Mouse (Mus musculus) liver, embryonic 16.5 days (tissue): ENCODE measurements around the gene Nlgn1. TPM values are rescaled to one million over a fixed set of nuclear protein-coding genes. Genes with fewer than 3 reads are reported as not detected.

Source experiments
- ATAC-seq: fragments of 200-750 bp; cut with Nextera tagmentation; 2 replicates; pipeline ENCODE4 v1.8.0; 2017; ENCODE audit warnings: low read depth, mild to moderate bottlenecking, moderate number of reproducible peaks, moderate library complexity
- H3K27ac ChIP-seq: fragments of 300-500 bp; sonication (generic); 2 replicates; pipeline ENCODE4 v1.5.1; 2014; ENCODE audit warnings: mild to moderate bottlenecking, low read length
- H3K27me3 ChIP-seq: fragments of 300-500 bp; sonication (generic); 2 replicates; pipeline ENCODE4 v1.6.1; 2014; ENCODE audit warnings: low read depth, low read length, mixed read lengths; ENCODE audit not compliant: control insufficient read depth, insufficient read depth
- H3K36me3 ChIP-seq: fragments of 300-500 bp; sonication (generic); 2 replicates; pipeline ENCODE4 v1.6.1; 2014; ENCODE audit warnings: mild to moderate bottlenecking; ENCODE audit not compliant: control insufficient read depth, insufficient read depth
- H3K4me1 ChIP-seq: fragments of 300-500 bp; sonication (generic); 2 replicates; pipeline ENCODE4 v1.6.1; 2014; ENCODE audit warnings: low read depth, low read length, mixed read lengths; ENCODE audit not compliant: control insufficient read depth
- H3K4me2 ChIP-seq: fragments of 300-500 bp; sonication (generic); 2 replicates; pipeline ENCODE4 v1.6.1; 2014; ENCODE audit warnings: low read depth, low read length, mixed read lengths
- H3K4me3 ChIP-seq: fragments of 300-500 bp; sonication (generic); 2 replicates; pipeline ENCODE4 v1.5.1; 2014; ENCODE audit warnings: low read depth, mild to moderate bottlenecking, low read length
- H3K9ac ChIP-seq: fragments of 300-500 bp; sonication (generic); 2 replicates; pipeline ENCODE4 v1.6.1; 2014; ENCODE audit warnings: low read depth, low read length
- H3K9me3 ChIP-seq: fragments of 300-500 bp; sonication (generic); replicated peaks from 2 replicates; pipeline ENCODE4 v1.6.1; 2016; ENCODE audit warnings: low read length; ENCODE audit not compliant: control insufficient read depth
- WGBS: fragments of 180-500 bp; shearing (Covaris S2); extraction: QIAGEN DNeasy Blood & Tissue Kit; methylation state at CpG from one replicate; pipeline ENCODE4 v1.1.7; 2014; ENCODE audit not compliant: insufficient replicate concordance; 5-methylcytosine and 5-hydroxymethylcytosine counted together
- polyA plus RNA-seq: library from polyadenylated mRNA; unstranded; fragments of >200 nt; fragmentation: Nextera tagmentation; extraction: Ambion mirVana; gene quantifications from 2 replicates; pipeline ENCODE4 v1.2.1, GENCODE M21; 2015

Gene Nlgn1
- polyA plus RNA-seq, 1 experiment from 2014 or later = not detected

DNA sequence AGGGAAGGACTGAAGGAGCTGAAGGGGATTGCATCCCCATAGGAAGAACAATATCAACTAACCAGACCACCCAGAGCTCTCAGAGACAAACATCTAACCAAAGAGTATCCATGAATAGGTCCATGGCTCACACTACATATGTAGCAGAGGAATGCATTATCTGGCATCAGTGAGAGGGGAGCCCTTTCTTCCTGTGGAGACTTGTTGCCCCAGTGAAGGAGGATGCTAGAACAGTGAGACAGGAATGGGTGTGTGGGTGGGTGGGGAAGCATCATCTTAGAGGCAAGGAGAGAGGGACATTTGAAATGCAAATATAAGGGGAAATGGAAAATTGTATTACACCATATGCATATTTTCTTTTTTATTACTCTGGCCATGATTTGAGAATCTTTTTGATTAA lies 473.9 kb downstream of the Nlgn1 start:
- no peak overlapping the region for H3K9ac ChIP-seq
- no peaks in the 10 kb centered on the region for H3K36me3 ChIP-seq
- H3K27me3 ChIP-seq = no peaks in the 10 kb centered on the region
- no peaks in the 10 kb centered on the region for H3K9me3 ChIP-seq
- no peaks in the 10 kb centered on the region for H3K4me1 ChIP-seq
- H3K4me3 ChIP-seq = no peak overlapping the region
- H3K27ac ChIP-seq = no peak overlapping the region
- no peak for ATAC-seq
- H3K4me2 ChIP-seq = no peak overlapping the region

DNA sequence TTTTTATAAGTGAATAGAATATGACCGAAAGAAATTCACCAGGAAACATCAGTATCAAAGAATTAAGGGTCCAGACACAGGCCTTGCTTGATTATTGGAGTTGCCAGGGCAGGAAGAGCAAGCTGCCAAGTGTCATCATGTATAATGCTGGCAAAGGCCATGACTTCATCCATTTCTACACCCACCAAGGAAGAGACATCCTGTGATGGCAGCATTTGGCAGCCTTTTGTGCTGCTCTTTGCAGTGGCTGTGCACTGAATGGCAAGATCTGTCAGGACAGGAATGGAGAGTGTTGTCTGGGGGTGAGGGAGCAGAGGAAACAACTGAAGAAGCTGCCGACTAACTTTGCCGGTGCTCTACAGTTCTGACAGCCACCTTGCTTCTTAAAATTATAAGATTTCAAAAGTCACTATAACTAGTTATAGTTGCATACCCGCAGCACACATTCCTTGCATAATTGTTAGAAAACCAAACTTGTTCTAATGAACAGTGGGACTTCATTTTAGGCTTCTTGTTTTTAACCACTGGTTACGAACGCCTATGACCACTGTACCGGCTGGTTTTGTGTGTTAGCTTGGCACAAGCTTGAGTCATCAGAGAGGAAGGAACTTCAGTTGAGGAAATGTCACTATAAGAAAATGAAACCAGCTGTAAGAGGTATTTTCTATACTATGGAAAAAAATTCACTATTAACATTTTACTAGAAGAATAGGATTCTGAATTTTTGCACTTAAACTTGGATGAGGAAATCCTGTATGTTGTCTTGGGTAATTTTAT lies 487.4 kb downstream of the Nlgn1 start:
- H3K4me1 ChIP-seq = no peaks in the 10 kb centered on the region
- no peaks in the 10 kb centered on the region for H3K9me3 ChIP-seq
- WGBS = 63% methylated on average over 7 of the region's 7 CpGs
- H3K4me2 ChIP-seq = no peak overlapping the region
- no peak for ATAC-seq
- no peak overlapping the region for H3K9ac ChIP-seq
- no peak overlapping the region for H3K27ac ChIP-seq
- H3K4me3 ChIP-seq = no peak overlapping the region
- H3K27me3 ChIP-seq = no peaks in the 10 kb centered on the region
- H3K36me3 ChIP-seq = no peaks in the 10 kb centered on the region

DNA sequence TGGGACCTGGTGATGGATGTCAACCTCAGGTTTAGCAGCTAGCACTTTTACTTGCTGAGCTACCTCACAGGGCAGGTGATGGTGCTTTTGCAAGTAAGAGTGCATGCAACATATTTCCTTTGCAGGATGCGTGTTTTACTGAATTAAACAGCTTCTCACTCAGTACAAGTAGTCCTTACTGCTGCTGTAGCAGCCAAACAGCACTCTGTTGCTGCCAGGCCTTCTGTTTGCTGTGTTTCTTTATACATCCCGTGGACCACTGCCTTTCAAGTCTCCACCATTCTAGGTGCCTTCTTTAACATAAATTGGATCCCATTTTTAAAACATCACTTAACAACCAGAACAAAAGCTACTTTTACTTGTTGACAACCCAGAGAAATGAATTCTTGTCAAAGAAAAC lies 502.0 kb downstream of the Nlgn1 start:
- no peak for ATAC-seq
- Histone ChIP-seq H3K36me3 (no peaks in the 10 kb centered on the region), H3K4me2 (no peak overlapping the region), H3K9me3 (no peaks in the 10 kb centered on the region), H3K4me3 (no peak overlapping the region), H3K27me3 (no peaks in the 10 kb centered on the region), H3K4me1 (no peaks in the 10 kb centered on the region), H3K9ac (no peak overlapping the region), H3K27ac (no peak overlapping the region)
- 41% methylated on average over 2 of the region's 2 CpGs for WGBS

DNA sequence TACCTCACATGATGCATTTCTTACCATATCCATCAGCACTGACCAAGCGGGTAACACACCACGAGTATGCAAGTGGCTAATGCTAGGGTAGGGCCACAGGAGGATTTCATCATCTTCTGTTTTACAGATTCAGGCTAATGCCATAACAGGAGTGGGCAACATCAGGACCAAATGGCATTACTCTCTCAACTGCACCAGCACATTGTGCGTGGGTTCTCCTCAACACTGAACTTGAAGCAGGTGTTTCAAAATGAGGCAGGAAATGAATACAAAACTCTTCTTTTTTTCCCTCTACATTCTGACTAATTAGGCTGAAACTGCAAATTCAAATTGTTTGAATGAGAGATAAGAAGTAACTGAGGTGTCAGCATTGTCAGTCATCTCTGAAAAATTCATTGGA lies 518.9 kb downstream of the Nlgn1 start:
- no peak overlapping the region for H3K4me2 ChIP-seq
- H3K36me3 ChIP-seq = no peaks in the 10 kb centered on the region
- WGBS = 70% methylated on average over 3 of the region's 3 CpGs
- no peak for ATAC-seq
- no peak overlapping the region for H3K4me3 ChIP-seq
- no peaks in the 10 kb centered on the region for H3K27me3 ChIP-seq
- no peak overlapping the region for H3K27ac ChIP-seq
- H3K9me3 ChIP-seq = no peaks in the 10 kb centered on the region
- no peaks in the 10 kb centered on the region for H3K4me1 ChIP-seq
- no peak overlapping the region for H3K9ac ChIP-seq

DNA sequence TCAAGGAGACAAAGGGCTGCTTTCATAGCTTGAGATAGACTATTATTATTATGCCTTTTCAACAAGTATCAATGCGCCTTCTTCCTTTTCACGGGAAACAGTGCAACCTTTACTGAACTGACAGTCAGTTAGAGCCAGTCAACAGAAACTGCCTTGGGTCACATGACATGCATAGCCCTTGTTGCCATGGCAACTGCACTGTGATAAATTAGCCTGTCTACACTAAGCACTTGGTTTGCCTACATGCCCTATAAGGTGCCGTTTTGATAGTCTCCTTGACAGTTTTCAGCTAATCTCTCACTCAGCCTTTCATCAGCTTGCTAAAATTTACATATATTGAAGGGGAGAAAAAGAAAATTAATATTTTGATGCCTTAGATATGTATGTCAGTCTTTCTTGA lies 524.7 kb downstream of the Nlgn1 start:
- ATAC-seq = no peak
- Histone ChIP-seq H3K9me3 (no peaks in the 10 kb centered on the region), H3K4me2 (no peak overlapping the region), H3K36me3 (no peaks in the 10 kb centered on the region), H3K27ac (no peak overlapping the region), H3K4me3 (no peak overlapping the region), H3K4me1 (no peaks in the 10 kb centered on the region), H3K27me3 (no peaks in the 10 kb centered on the region), H3K9ac (no peak overlapping the region)
- WGBS = 60% methylated on average over 3 of the region's 3 CpGs

- Histone ChIP-seq H3K9ac (no peak overlapping the region), H3K36me3 (no peaks in the 10 kb centered on the region), H3K4me2 (no peak overlapping the region), H3K4me1 (no peaks in the 10 kb centered on the region), H3K4me3 (no peak overlapping the region), H3K27me3 (no peaks in the 10 kb centered on the region), H3K9me3 (no peaks in the 10 kb centered on the region), H3K27ac (no peak overlapping the region)
- 48% methylated on average over 2 of the region's 2 CpGs for WGBS
- no peak for ATAC-seq
Measured at GRCm38 (mm10) chr3:25781651-25782050, 550.6 kb downstream of the Nlgn1 start.

DNA sequence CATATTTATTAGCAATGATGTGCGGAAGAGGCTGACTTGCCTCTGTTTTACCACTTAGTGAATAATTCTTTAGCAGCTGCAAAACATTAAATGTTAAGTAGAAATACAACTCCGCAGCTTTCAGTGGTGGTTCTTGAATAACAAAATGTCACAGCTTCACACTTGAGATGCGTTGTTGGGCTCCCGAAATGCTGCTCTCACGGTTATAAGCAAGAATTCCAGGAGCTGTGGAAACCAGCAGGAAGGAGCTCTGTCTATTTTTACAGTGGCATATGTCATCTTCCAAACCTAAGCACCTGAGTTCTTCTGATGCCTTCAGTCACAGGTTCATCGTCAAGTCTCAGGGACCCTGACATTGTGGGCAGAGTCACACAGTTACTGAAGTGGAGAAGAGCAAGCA lies 556.8 kb downstream of the Nlgn1 start:
- no peaks in the 10 kb centered on the region for H3K27me3 ChIP-seq
- H3K9me3 ChIP-seq = no peaks in the 10 kb centered on the region
- no peak overlapping the region for H3K9ac ChIP-seq
- WGBS = 67% methylated on average over 6 of the region's 6 CpGs
- H3K4me2 ChIP-seq = no peak overlapping the region
- H3K4me3 ChIP-seq = no peak overlapping the region
- ATAC-seq = no peak
- H3K27ac ChIP-seq = no peak overlapping the region
- no peaks in the 10 kb centered on the region for H3K4me1 ChIP-seq
- no peaks in the 10 kb centered on the region for H3K36me3 ChIP-seq

DNA sequence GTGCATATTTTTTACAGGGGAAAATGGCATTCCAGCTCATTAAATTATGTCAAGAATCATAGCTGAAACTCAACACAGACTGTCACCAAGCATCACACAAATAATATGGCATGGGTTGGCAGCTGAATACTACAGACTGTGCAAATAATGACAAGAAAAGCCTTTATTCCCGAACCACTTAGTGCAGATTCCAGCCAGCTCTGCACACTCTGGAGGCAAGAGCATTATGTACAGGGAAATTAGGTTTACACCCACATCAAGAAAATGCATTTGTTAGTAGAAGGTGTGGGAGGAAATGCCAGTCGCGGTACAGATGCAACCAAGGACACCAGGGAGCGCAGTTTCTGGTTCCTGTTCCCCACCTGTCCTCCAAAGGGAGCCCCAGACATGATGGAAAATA lies 558.4 kb downstream of the Nlgn1 start:
- ATAC-seq = no peak
- WGBS = 62% methylated on average over 4 of the region's 4 CpGs
- Histone ChIP-seq H3K27me3 (no peaks in the 10 kb centered on the region), H3K27ac (no peak overlapping the region), H3K4me2 (no peak overlapping the region), H3K36me3 (no peaks in the 10 kb centered on the region), H3K4me3 (no peak overlapping the region), H3K9ac (no peak overlapping the region), H3K9me3 (no peaks in the 10 kb centered on the region), H3K4me1 (no peaks in the 10 kb centered on the region)

DNA sequence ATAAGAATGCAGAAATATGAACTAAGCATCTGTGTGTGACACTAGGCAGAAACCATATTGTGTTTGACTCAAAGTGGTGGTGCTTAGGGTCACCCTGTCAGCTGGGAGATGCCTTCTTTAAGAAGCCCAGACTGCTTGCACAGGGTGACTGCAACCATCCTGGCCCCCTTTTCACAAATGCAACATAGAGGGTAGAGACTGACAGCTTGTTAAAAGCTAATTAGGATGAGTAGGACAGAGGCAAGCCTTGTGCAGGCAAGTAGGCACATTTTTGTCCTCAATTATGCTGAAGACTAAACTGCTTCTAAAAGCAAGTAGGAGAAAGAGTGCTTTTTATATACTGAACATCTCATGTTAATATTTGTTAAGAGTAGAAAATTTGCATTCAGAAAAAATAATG lies 558.8 kb downstream of the Nlgn1 start:
- Histone ChIP-seq H3K27me3 (no peaks in the 10 kb centered on the region), H3K9ac (no peak overlapping the region), H3K9me3 (no peaks in the 10 kb centered on the region), H3K4me1 (no peaks in the 10 kb centered on the region), H3K36me3 (no peaks in the 10 kb centered on the region), H3K4me3 (no peak overlapping the region), H3K27ac (no peak overlapping the region), H3K4me2 (no peak overlapping the region)
- no peak for ATAC-seq
